Mouse (Mus musculus): ENCODE measurements around the gene Kcnq4.
A peak's percentile ranks its signal among the peaks of the same experiment; 100 is the strongest.

Kcnq4 gene

DNA sequence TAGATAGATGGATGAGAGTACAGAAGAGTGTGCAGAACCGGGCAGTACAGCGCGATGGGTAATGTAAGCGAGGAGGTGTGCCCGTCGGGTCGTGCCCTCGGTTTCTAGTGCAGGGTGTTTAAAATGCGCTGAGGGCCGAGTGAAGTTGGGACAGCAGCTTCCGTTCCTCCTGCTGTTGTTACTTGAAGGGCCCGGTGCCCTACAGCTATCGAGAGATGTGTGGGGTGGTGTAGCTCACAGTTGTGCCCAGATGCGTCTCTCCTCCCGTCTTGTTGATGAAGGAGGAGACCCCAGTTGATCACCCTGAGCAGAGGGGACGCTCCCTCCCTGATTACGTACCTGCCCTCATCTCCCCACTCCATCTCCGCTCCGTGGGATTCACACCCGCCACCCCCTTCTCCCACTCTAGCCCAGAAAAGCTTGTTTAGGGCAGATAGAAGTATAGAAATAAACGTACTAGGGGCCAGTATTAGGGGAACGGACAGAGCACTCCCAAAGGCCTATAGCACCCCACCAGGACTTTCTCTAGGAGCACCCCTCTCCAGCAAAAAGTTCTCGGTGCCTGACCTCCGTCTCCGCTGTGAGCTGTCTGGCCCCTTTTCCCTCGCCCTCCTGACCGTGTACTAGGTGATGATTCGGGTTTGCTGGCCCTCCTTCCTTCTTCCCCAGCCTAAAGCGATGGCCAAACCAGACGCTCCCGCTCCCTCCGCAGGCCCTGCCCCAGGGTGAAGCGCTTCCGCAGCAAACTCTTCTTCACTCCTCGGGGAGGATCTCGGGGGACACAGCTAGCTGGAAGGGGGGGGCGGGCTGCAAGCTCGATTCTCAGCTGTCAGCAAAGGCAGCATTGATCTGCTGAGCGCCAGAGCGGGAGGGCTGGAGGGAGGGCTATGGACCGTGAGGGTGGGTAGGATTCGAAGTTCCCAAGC lies at the start of gene Kcnq4:
TSS of gene Kcnq4 (minus strand) at position 672 of the 926 bp plus-strand sequence.
- no peak for DNase-seq (ENCODE audit: low spot score)

DNA sequence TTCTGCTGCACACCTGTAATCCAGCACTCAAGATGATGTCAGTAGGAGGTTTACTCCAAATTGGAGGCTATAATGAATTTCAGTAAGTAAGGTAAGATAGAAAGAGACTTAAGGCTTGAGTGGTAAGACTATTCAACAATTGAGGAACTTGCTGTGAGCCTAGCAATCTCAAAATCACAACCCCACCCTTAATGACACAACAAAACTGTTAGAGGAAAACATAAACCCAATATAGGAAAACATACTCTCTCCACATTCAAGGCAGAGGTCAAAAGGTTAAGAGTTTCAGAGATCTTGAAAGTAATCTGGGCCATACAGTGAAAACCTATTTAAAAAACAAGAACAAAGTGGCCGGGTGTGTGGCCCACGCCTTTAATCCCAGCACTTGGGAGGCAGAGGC lies 48.3 kb upstream of the Kcnq4 start:
- DNase-seq (ENCODE audit: low spot score): no peak

DNA sequence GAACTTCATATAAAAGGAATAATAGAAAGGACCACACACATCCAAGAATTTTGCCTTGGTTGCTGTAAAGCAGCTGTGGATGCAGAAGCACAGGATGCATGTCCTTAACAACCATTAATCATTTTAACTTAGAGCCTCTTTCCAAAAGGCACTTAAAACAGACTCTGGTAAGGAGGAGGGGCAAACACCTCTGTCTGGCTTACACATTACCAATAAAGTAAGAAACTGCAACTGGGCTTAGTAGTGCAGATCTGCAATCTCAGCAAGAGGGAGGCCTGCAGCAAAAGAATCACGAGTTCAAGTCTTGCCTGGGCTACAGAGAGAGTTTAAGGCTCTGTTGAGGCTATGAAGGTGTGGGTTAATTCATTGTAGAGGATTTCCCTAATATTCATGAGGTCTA lies 47.2 kb upstream of the Kcnq4 start:
- DNase-seq (ENCODE audit: low spot score): no peak

DNA sequence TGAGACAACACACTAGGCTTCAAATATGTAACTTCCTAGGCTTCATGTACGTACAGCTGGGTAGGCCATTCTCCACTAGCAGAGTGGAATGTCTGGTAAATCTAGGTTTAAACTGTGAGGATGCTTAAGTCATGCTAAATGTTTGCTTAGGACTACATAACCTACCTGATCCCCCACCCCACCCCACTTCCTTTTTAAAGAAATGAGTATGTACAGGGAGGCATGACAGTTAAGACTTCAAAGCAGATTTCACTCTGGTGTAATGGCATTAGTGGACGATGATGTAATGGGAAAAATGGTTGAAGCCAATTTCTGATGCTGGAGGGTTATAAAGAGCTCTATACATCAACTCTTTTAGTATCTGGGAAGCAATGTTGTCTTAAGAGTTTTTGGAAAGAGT lies 44.5 kb upstream of the Kcnq4 start:
- no peak for DNase-seq (ENCODE audit: low spot score)

DNA sequence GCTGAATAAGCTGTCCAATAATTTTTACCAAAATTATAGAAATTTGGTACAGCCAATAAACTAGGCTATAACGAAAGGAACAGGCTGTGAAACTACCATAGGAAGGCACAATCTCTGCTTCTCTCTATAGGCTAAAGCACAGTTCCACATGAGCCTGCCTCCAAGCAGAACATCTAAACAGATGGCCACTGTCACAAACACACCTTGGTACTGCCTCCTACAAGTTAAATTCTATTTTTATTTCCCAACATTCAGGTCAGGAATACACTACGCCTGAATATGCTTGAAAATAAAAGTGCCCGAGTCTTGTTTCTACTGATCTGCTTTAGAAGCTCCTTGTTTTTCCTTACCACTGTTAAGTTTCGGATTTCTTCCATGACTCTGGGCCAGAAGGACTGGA lies 41.6 kb upstream of the Kcnq4 start:
- DNase-seq (ENCODE audit: low spot score): no peak

DNA sequence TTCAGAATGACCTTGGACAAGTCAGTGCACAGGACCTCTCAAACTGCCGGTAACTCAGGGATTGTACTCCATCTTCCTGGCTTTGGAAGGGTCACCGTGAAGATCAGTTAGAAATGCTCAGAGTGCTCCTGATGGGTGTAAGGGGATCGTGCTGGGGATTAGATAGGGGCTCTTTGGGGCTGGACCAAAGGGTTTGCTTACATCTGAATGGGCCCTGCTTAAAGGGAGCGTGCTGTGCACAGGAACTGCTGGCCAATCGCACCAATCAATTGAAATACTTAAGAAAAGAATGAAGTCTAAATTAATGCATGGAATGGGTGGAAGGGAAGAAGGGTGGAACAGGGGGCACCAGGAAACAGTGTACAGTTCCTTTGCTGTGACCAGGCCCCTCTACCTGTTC lies 7.4 kb upstream of the Kcnq4 start:
- no peak for DNase-seq (ENCODE audit: low spot score)

DNA sequence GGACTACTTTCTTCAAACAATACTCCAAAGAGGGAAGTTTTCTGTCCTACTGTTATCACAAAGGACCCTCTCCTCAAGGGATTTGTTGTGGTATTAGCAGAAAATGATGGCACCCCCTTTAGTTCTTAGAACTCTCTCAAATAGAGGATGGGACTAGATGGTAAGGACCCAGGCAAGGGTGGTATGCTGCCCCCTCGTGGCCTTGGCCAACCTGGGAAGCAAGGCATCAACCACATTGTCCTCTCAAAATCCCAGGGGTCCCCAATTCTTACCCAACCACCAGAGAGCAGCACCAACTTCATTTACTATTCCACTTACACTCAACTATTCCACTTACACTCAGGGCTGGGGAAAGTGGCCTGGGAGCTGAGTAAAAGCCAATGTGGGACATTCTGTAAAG lies 6.9 kb upstream of the Kcnq4 start:
- DNase-seq (ENCODE audit: low spot score): peak; percentile 51

DNA sequence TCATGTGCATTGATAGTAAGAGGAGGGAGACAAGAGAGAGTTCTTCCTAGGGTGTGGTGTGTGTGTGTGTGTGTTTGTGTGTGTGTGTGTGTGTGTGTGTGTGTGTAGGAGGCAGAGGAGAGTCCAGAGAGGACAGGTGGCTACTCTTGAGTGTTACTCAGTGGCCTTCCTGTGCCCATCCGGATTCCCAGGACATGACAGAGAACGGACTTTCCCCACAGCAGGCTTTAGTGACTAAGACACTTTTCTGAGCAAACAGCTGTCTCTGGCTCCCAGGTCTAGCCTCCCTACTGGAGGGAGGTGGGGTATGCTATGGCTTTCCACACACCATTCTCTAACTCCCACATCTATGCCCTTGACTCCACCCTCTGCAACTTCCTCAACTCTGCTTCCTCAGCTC lies 1.2 kb upstream of the Kcnq4 start:
- DNase-seq (ENCODE audit: low spot score): no peak

DNA sequence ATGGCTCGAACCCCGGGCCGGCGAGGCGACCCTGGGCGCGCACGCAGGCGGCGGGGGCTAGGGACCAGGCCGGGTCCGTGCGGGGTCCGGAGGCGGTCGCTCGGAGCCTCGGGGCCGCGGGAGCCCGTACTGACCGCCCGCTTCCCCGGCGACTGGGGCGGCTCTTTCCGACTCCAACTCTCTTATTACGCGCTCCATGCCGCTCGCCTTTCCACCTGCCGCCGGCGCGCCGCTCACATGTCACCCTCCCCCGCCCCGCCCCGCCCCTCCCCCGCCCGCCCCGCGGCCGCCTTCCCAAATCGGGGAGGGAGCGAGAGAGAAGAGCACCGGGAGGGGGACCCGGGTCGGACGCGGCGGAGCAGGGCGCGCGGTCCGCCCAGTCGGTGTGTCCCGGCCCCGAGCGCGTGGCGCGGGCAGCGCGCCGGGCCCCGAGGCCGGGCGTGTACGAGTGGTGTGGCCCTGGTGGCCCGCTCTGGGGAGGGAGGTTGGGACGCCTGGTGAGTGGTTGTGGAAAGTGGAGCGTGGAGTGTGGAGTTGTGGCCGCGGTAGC lies 1.1 kb downstream of the Kcnq4 start:
- DNase-seq (ENCODE audit: low spot score): no peak

DNA sequence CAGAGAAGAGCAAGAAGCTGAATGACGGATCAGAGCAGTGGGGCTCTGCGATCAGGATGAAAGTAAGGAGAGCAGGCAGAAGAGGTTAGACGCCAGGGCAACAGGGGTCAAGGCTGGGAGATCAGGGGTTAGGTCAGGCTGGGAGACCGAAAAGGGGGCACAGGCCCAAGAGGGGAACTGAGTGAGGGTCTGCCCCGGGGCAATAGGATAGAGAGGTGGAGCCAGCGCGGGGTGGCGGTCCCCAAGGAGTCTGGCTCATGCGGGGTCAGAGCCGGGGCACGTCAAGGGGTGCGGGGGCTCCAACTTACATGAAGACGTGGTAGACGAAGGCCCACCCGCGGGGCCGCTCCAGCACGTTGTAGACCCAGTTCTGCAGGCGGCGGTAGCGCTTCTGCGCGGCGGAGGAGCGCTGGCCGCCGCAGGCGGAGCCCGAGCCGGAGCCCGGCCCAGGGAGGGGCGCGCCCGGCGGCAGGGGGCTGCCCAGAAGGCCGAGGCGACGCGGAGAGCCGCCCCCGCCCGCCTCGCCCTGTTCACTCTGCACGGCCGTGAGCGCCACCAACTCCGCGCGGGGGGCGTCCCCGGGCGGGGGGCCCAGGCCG lies 1.8 kb downstream of the Kcnq4 start:
- no peak for DNase-seq (ENCODE audit: low spot score)

DNA sequence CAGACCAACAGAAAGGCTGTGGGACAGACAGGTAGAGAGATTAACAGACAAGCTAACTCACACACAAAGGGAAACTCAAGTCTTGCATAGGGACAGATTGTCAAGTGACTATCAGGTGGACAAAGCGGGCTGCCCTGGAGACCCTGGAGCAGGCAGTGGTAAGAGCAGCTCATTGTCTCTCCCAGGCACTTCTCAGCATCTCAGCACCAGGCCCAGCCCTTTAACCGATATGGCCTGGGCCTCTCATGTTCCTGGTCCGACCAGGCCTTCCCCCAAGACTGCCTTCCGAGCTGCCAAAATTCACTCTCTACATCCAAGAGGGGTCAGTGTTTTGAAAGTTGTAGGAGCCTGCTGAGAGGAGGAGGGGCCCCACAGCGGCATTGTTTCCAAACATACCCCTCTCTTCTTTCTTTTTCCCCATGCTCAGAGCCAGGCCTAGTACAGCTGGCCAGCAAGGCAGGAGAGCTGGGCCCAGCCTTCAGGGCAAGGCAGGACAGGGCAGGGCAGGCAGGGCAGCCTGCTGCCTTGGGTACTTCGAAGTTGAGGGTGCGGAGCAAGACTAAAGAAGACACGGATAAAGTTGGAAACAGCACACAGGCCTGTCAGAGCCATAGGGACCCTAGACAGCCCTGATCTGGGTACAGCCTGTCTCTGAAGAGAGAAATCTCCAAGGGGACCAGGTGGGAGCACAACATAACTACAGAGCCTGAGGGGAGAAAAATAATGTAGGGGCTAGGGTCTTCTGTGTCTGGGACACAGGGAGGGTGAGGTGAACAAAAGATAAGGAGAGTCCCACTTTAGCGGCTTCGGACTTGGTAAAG lies 2.5 kb downstream of the Kcnq4 start:
- no peak for DNase-seq (ENCODE audit: low spot score)

DNA sequence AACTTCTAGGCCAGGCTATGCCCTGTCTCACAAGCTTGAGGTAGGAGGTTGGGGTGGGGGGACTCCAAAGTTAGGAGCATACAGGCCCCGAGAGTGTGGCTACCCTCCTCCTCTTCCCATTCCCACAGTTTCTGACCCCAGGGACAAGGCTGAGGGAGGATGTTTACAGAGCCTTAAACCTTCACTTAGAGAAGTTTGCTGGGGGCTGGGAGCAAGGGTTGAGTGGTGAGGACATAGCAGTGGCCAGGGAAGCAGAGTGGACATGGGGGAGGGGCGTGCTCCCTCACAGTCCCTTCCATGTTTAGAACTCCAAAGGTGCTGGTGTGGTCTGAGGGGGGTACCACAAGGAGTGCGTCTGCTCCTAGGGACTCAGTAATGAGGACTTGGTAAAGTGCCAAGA lies 4.8 kb downstream of the Kcnq4 start:
- no peak for DNase-seq (ENCODE audit: low spot score)

DNA sequence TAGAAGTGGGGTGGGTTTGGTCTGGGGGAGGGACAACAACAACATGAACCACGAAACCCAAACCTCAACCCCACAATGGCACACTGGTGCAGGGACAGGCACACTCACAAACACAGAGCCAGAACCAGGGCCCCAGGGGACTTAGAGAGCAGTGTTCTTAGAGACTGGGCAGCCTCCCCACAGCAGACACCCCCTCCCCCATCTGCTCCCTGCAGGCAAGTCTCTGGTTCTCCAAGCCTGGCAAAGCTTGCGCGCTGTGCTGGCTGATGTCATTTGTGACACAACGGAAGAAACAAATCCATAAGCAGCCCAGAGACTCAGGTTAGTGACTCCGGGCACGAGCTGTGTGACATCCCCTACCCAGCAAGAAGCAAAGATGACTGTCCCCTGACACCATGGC lies 7.1 kb downstream of the Kcnq4 start:
- no peak for DNase-seq (ENCODE audit: low spot score)

DNA sequence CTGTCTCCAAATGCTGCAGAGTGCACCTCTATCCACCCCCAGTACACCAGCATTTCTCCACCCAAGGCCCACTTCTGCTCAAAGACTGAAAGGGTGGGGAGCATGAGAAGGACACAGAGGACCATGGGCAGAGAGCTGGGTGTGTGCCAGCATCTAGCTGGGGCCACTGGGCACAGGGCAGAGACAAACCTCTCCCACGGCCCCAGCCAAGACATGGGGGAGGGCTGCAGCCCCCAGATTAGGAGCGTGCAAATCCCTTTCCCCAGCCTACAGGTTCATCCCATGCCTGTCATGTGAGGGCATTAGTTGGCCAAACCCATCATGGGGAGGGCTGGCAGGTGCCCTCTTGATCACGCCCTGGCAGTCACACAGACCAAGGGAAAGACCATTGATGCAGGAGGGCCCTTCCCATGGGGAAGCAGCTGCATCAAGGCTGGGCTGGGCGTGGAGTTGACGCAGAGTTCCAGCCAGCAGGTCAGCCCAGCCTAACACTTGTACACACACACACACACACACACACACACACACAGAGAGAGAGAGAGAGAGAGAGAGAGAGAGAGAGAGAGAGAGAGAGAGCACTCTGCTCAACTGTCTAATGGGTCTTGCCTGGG lies 14.3 kb downstream of the Kcnq4 start:
- DNase-seq (ENCODE audit: low spot score): no peak

DNA sequence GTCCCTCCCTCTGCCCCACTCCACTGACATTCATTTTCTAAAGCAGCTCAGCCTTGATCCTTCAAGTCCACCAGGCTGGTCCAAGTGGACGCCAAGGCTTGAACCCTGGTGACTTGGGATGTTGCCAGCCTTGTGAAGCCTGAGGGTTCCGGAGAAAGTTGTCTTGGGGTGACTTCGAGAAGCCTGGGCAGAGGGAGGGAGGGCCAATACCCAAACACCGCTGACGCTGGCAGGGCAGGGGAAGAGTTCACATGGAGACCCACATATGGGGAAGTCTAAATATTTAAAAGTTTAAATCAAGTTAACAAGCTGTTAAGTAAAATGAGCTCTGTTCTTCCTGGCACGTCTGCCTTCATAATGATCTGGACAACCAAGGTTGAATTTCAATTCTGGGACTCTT lies 15.7 kb downstream of the Kcnq4 start:
- no peak for DNase-seq (ENCODE audit: low spot score)

DNA sequence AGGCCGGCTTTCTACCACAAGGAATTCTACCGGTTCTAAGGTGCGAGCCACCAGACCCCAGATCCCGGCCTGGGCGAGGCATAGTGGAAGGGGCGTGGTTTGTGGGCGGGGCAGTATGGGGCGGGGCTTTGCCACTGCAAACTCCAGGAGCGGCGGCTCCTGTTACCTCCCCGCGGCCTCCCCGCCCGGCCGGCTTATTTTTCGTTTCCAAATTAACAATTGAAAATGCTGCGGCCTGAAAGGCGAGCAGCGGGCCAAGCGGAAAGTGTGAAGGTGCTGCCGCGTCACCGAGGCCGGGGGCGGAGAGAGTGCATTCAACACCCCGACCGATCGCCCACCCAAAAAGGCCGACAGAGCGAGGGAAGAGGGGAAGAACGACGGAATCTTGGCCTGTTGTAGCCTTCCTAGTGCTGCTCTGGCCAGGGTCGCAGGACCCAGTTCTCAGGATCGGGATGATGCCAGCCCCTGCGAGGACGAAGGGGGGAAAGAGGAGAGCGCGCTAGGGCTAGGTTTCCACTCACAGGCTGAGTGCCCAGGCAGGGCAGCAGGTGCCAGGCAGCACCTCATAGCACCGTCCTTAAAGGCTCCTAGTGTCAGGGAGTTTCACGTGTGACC lies 17.3 kb downstream of the Kcnq4 start:
- DNase-seq (ENCODE audit: low spot score): peak; percentile 77

DNA sequence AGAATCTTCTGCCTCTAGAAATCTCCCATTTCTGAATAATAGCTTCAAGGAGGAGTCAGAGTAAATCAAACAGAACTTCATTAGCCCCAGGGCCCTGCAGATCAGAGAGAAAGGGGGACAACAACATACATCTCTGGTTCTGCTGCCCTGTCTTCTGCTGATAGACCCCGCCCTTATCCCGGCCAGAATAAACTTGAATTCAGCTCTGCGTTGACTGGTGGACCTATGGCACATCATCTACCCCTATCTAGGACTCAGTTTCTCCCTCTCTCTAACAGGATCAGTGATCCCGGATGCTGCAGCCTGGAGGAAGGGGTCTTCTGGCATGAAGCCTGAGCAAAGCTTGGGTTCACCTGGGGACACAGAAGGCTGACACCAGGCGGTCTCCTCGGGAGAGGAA lies 17.8 kb downstream of the Kcnq4 start:
- DNase-seq (ENCODE audit: low spot score): no peak

DNA sequence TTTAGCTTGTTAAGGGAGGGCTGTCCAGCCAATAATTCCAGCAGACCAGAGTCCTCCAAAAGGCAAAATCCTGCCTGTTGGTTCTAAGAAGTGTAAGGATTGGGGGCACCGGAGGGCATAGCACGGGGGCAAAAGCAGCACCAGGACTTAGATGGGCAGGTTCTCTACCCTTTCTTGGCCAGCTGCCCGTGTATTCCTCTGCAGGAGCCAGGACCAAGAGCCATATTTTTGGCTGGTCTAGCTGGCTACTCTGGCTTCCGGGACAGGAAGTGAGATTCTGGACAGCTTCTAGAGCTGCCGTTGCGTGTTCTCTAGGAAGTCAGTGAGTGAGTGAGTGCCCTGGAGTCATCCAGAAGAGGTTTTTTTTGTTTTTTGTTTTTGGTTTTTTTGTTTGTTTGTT lies 18.3 kb downstream of the Kcnq4 start:
- DNase-seq (ENCODE audit: low spot score): no peak

DNA sequence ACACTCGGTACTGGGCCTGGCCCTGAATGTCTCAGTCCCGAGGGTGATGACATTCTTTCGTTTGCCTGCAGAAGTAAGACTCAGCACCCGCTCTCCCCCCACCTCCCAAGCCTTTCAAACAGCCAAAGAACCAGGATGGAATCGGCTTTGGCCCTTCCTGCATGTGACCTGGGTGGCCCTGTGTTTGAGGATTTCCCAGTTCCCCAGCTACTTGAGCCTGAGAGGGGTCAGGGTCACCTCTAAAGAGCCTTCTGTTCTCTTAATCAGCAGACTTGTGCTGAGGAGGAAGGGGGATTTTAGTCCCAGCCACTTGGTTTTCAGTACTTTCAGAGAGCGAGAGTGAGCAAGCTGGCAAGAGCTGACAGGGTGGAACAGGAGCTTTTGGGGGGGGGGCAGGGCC lies 19.0 kb downstream of the Kcnq4 start:
- DNase-seq (ENCODE audit: low spot score): no peak

DNA sequence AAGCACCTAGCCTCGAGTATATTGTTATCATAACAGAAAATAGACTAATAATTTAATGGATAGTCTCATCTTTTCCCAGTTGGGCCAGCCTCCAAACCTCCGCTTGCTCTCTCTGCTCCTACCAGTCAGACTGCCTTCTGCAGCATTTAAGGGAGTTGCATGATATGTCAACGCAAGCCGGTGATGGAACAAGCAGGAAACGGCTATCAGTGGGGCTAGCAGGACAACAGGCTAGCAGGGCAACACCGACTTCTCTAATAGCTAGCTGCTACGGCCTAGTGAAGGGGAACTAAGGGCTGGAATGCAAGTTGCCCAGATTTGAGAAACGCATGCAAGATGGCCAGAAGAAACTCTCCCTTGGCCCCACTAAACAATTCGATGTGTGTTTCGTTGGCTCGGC lies 20.6 kb downstream of the Kcnq4 start:
- no peak for DNase-seq (ENCODE audit: low spot score)

DNA sequence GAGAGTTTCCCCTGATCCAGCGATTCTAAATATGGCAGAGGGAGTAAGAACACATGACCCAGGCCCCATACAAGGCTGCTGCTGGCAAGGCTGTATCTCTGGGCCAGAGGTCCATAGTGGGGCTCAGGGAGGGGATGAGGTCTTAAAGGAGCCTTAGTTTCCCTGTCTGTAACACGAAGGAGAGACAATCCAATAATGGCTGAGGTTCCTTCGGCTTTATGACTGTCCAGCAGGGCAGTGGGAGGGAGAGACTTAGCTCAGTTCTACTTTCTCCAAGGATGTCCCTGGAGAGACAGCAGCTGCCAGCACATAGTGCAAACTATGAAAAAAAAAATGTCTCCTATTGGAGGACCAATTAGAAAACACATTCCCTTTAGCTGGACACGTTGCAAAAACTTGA lies 22.2 kb downstream of the Kcnq4 start:
- DNase-seq (ENCODE audit: low spot score): no peak
